In the genomic region with DNA sequence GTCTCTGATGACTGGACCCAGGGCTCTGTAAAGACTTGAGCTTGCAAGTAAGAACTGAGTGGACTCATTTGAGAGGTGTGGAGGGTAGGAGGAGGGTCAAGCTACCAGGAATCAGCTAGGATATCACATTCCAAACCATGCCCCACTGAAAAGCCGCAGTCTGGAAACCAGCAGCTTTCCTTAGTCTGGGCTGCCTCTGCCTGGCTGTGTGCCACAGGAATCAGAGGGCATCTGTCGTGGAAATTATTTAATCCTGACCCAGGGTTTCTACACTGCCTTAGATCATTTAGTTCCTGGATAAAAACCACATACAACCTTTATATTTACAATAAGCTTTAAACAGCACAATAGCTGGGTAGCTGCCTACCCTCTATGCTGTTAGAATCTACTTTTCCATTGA, we compare ENCODE assay signal across 14 mouse cellular contexts.
"Had no signal": no experiment of that assay in that cellular context is flagged by ENCODE, and none has a peak within 500 bp of the region (broad histone marks: within the 10 kb centered on the region; RNA-seq: fewer than 3 reads in every experiment).

No protein-coding gene starts in this region.

- ATAC-seq: intestine, postnatal 0 days; liver, embryonic 12.5 days had no signal

- H3K9me3 ChIP-seq: limb, embryonic 15.5 days; liver, embryonic 12.5 days; midbrain, embryonic 10.5 days; neural tube, embryonic 15.5 days had no signal

- H3K36me3 ChIP-seq: limb, embryonic 15.5 days; liver, embryonic 12.5 days; midbrain, embryonic 10.5 days; neural tube, embryonic 15.5 days had no signal

- H3K9ac ChIP-seq: limb, embryonic 15.5 days; liver, embryonic 12.5 days; lung, embryonic 14.5 days; neural tube, embryonic 15.5 days had no signal

- H3K4me2 ChIP-seq: limb, embryonic 15.5 days; liver, embryonic 12.5 days; lung, embryonic 14.5 days; neural tube, embryonic 15.5 days had no signal

- DNase-seq: lung, embryonic 14.5 days; lung, postnatal 10 days; lung, postnatal 4 days; midbrain, embryonic 14.5 days; right cerebral cortex, adult 18-20 months; right cerebral cortex, postnatal 25 days; thymus, postnatal 36 days had no signal

- H3K4me3 ChIP-seq: left cerebral cortex, adult 2 months; limb, embryonic 15.5 days; liver, embryonic 12.5 days; midbrain, embryonic 10.5 days; myocyte; neural tube, embryonic 15.5 days had no signal

- H3K4me1 ChIP-seq: liver, embryonic 12.5 days had no signal

- H3K27ac ChIP-seq: left cerebral cortex, adult 2 months; limb, embryonic 15.5 days; liver, embryonic 12.5 days; midbrain, embryonic 10.5 days; neural tube, embryonic 15.5 days had no signal

- H3K27me3 ChIP-seq: liver, embryonic 12.5 days; neural tube, embryonic 15.5 days had no signal
